Mouse (Mus musculus) kidney, adult 2 months (tissue): Measurements from ENCODE around the gene Krt35. TPM values are rescaled to one million over a fixed set of nuclear protein-coding genes. Genes with fewer than 3 reads are reported as not detected.

Experiments used
- DNase-seq: peaks from one replicate; pipeline ENCODE4 v3.0.0; 2021
- H3K27ac ChIP-seq: fragments of 200-500 bp; 2 replicates; pipeline ENCODE4 v1.5.1; 2012; ENCODE audit warnings: low read depth, low read length, control low read depth, inconsistent platforms; ENCODE audit not compliant: insufficient read depth
- H3K27me3 ChIP-seq: fragments of 200-500 bp; replicated peaks from 2 replicates; pipeline ENCODE4 v1.6.1; 2012; ENCODE audit warnings: mild to moderate bottlenecking, moderate library complexity, low read length, inconsistent platforms; ENCODE audit not compliant: control insufficient read depth, insufficient read depth
- H3K36me3 ChIP-seq: fragments of 200-500 bp; 2 replicates; pipeline ENCODE4 v1.6.1; 2012; ENCODE audit warnings: mild to moderate bottlenecking, moderate library complexity, low read length, inconsistent platforms; ENCODE audit not compliant: control insufficient read depth, insufficient read depth
- H3K4me1 ChIP-seq: fragments of 200-500 bp; 2 replicates; pipeline ENCODE4 v1.6.1; 2011; ENCODE audit warnings: low read length; ENCODE audit not compliant: control insufficient read depth, insufficient read depth
- H3K4me3 ChIP-seq: fragments of 200-500 bp; 2 replicates; pipeline ENCODE4 v1.5.1; 2011; ENCODE audit warnings: mild to moderate bottlenecking, low read depth, low read length, control low read depth; ENCODE audit not compliant: insufficient read depth
- CTCF ChIP-seq: fragments of 200-500 bp; conservative IDR thresholded peaks from 2 replicates; pipeline ENCODE4 v1.5.1; 2011; ENCODE audit warnings: low read depth, mild to moderate bottlenecking, control low read depth, low read length, moderate library complexity, mixed read lengths; ENCODE audit not compliant: insufficient read depth, insufficient read length
- POLR2A ChIP-seq: fragments of 200-500 bp; IDR thresholded peaks from one replicate; pipeline ENCODE4 v1.6.1; 2011; ENCODE audit warnings: low read depth, low read length, control low read depth
- WGBS: fragments of 180-500 bp; shearing (Covaris S2); methylation state at CpG from one replicate; pipeline ENCODE4 v1.1.7; 2018; 5-methylcytosine and 5-hydroxymethylcytosine counted together
- polyA plus RNA-seq: library from polyadenylated mRNA; depleted of rRNA; stranded (reverse); fragments of >200 nt; gene quantifications from 2 replicates; pipeline ENCODE4 v1.2.3, GENCODE M21; 2012

Krt35 gene
- polyA plus RNA-seq, 1 experiment = not detected

DNA sequence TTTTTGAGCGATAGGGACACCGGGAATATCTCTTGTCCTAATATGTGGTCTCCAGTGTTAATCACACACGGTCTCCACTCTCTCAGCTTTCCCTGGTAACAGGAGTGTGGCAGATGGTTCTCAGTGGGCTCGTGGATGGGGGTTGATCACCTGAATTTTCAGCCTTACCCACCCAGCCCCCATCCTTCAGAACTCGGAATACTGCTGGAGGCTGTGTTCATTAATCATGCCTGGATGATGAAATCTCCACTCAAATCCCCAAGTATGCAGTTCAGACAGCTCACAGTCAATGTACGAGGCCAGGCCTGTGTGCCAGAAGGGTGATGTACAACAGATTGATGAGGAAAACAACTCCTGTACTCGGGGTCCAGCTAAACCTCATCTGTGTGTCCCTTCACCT is 28.9 kb upstream of the Krt35 start:
- no peak for TF ChIP-seq POLR2A
- no peak for TF ChIP-seq CTCF
- H3K4me3 ChIP-seq = no peak overlapping the region
- no peaks in the 10 kb centered on the region for H3K27me3 ChIP-seq
- no peaks in the 10 kb centered on the region for H3K4me1 ChIP-seq
- no peak overlapping the region for H3K27ac ChIP-seq
- WGBS = 82% methylated on average over 7 of the region's 7 CpGs
- no peak for DNase-seq
- H3K36me3 ChIP-seq = no peaks in the 10 kb centered on the region

- H3K4me3 ChIP-seq = no peak within 1 kb of the TSS
- no peaks in the 10 kb centered on the region for H3K4me1 ChIP-seq
- no peak within 1 kb of the TSS for H3K27ac ChIP-seq
- TF ChIP-seq CTCF = no peak
- TF ChIP-seq POLR2A = no peak
- 76% methylated on average over 3 of the region's 3 CpGs for WGBS
- no peaks in the 10 kb centered on the region for H3K27me3 ChIP-seq
- no peak for DNase-seq
- H3K36me3 ChIP-seq = no peaks in the 10 kb centered on the region
Measured at GRCm38 (mm10) chr11:100121466-100121865, 25.4 kb upstream of the Krt35 start, which contains the start of gene Krt13. Gene Krt13 (minus strand): TSS chr11:100121566.

- H3K36me3 ChIP-seq = no peaks in the 10 kb centered on the region
- TF ChIP-seq POLR2A = no peak
- no peak overlapping the region for H3K4me3 ChIP-seq
- WGBS = 74% methylated on average over 5 of the region's 5 CpGs
- H3K27me3 ChIP-seq = no peaks in the 10 kb centered on the region
- no peak overlapping the region for H3K27ac ChIP-seq
- H3K4me1 ChIP-seq = no peaks in the 10 kb centered on the region
- DNase-seq = no peak
Measured at GRCm38 (mm10) chr11:100120331-100120730, 24.3 kb upstream of the Krt35 start.

DNA sequence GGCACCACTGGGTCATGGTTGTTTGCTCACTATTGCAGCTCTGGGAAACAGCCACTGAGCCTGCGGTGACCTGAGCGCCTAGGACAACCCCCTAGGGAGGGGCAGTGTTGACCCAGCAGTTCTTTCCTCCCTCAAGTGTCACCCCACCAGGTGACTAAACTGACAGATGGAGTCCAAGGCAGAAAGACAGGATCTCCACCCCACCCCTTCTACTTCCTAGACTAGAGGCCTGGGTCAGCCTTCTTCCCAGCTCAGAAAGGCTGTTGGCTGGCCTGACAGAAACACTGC is 17.6 kb upstream of the Krt35 start:
- Histone ChIP-seq H3K36me3 (no peaks in the 10 kb centered on the region), H3K27me3 (no peaks in the 10 kb centered on the region), H3K4me3 (no peak overlapping the region), H3K27ac (no peak overlapping the region), H3K4me1 (no peaks in the 10 kb centered on the region)
- TF ChIP-seq CTCF = no peak
- TF ChIP-seq POLR2A = no peak
- no peak for DNase-seq
- 67% methylated on average over 2 of the region's 2 CpGs for WGBS

GRCm38 (mm10) chr11:100112935-100113741 is 17.1 kb upstream of the Krt35 start:
- H3K27me3 ChIP-seq = no peaks in the 10 kb centered on the region
- no peaks in the 10 kb centered on the region for H3K4me1 ChIP-seq
- TF ChIP-seq POLR2A = no peak
- TF ChIP-seq CTCF = no peak
- H3K4me3 ChIP-seq = no peak overlapping the region
- no peak for DNase-seq
- WGBS = 69% methylated on average over 11 of the region's 11 CpGs
- no peaks in the 10 kb centered on the region for H3K36me3 ChIP-seq
- H3K27ac ChIP-seq = no peak overlapping the region

GRCm38 (mm10) chr11:100105576-100106122 is 9.6 kb upstream of the Krt35 start, which contains the start of gene Krt36:
Gene Krt36 (minus strand): TSS chr11:100105626.
- H3K27ac ChIP-seq = no peak within 1 kb of the TSS
- no peak for DNase-seq
- 69% methylated on average over 6 of the region's 6 CpGs for WGBS
- TF ChIP-seq CTCF (no peak), POLR2A (no peak)
- no peaks in the 10 kb centered on the region for H3K27me3 ChIP-seq
- no peaks in the 10 kb centered on the region for H3K4me1 ChIP-seq
- H3K36me3 ChIP-seq = no peaks in the 10 kb centered on the region
- H3K4me3 ChIP-seq = no peak within 1 kb of the TSS

DNA sequence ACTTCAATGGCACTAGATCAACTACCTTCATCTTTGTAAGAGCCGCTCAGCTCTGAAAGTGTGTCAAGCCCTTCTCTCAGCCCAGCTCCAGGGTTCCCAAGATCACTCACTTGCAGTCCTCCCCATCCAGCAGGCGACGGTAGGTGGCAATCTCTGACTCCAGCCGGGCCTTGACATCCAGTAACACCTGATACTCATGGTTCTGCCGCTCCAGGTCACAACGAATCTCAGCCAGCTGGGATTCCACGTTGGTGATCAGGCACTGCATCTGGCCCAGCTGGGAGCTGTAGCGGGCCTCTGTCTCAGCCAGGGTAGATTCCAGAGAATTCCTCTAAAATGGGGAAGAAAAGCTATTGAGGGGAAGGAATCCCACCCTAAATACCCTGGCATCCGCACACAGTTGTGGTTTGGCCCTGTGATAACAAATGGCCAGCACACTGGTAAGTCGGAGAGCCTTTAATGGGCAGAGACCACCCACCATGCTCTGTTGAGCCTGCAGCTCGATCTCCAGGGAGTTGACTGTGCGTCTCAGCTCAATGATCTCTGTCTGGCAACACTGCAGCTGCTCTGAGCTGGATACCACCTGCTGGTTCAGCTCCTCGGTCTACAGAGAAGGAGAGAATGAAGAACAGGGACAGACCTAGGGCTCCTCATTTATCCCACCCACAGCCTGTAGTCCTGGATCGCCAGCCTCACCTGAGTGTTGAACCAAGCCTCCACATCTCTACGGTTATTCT is 6.8 kb upstream of the Krt35 start:
- H3K36me3 ChIP-seq = no peaks in the 10 kb centered on the region
- WGBS = 35% methylated on average over 15 of the region's 15 CpGs
- TF ChIP-seq CTCF = no peak
- H3K4me3 ChIP-seq = no peak overlapping the region
- no peaks in the 10 kb centered on the region for H3K4me1 ChIP-seq
- no peak for DNase-seq
- H3K27me3 ChIP-seq = no peaks in the 10 kb centered on the region
- H3K27ac ChIP-seq = no peak overlapping the region
